Mouse (Mus musculus) liver, postnatal 0 days (tissue): ENCODE measurements around the gene Patz1.

Experiments
- CTCF ChIP-seq: sonication (generic); IDR thresholded peaks from 2 replicates; pipeline ENCODE4 v1.5.1; 2016; ENCODE audit warnings: antibody characterized with exemption, low read depth
- EP300 ChIP-seq: IDR thresholded peaks from 2 replicates; pipeline ENCODE4 v1.6.1; 2016; ENCODE audit warnings: antibody characterized with exemption, low read depth, mild to moderate bottlenecking

- TF ChIP-seq EP300: no peak
- TF ChIP-seq CTCF: no peak
Measured at GRCm38 (mm10) chr11:3313294-3313693, 24.6 kb downstream of the Patz1 start.
